Mouse (Mus musculus) olfactory bulb, adult 2 months (tissue): ENCODE data around the gene Tlk1.
"Not testable (repeated sequence)": the region's sequence is repeated elsewhere in the genome, so short reads cannot be mapped to it uniquely, and the experiment has no call there.

Source experiments
- CTCF ChIP-seq: fragments of 200-500 bp; IDR thresholded peaks from 2 replicates; pipeline ENCODE4 v1.5.1; 2012; ENCODE audit warnings: low read depth, mild to moderate bottlenecking, low read length, moderate library complexity; ENCODE audit not compliant: insufficient read depth
- POLR2A ChIP-seq: fragments of 200-500 bp; IDR thresholded peaks from 2 replicates; pipeline ENCODE4 v1.6.1; 2012; ENCODE audit warnings: mild to moderate bottlenecking, low read depth, low read length, moderate library complexity; ENCODE audit not compliant: insufficient read depth

GRCm38 (mm10) chr2:70807678-70808077 is 17.9 kb downstream of the Tlk1 start:
- not testable (repeated sequence) for TF ChIP-seq POLR2A, CTCF
